Mouse (Mus musculus) gastrocnemius, postnatal 4 days (tissue): ENCODE results near the gene Tex2. TPM values are rescaled to one million over a fixed set of nuclear protein-coding genes. Genes with fewer than 3 reads are reported as not detected.
A peak's percentile ranks its signal among the peaks of the same experiment; 100 is the strongest.
"Not testable (repeated sequence)": the region's sequence is repeated elsewhere in the genome, so short reads cannot be mapped to it uniquely, and the experiment has no call there.

Source experiments
- DNase-seq, 2 experiments: peaks; one replicate each; pipeline ENCODE4 v3.0.0; 2021 to 2022; ENCODE audit warnings: low spot score in 2 of 2, mixed read lengths in 2 of 2
- total RNA-seq, 2 experiments: library from RNA; stranded (reverse); gene quantifications; 2 replicates each; pipeline ENCODE4 v1.2.3; 2021

The Tex2 gene
- total RNA-seq, 2 experiments from 2014 or later: 20.1 to 21.7 TPM

DNA sequence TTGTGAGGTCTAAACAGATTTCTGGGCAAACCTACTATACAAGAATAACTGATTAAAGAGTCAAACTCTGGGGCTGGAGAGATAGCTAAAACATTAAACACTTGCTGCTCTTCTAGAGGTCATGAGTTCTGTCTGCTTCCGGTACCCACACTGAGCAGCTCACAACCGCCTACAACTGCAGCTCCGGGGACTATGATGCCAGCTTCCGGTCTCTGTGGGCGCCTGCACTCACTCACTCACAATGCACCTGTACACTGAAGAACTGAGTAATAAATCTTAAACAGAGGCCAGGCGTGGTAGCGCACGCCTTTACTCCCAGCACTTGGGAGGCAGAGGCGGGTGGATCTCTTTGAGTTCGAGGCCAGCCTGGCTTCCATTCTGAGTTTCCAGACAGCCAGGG is 31.9 kb downstream of the Tex2 start:
- no peak for DNase-seq

DNA sequence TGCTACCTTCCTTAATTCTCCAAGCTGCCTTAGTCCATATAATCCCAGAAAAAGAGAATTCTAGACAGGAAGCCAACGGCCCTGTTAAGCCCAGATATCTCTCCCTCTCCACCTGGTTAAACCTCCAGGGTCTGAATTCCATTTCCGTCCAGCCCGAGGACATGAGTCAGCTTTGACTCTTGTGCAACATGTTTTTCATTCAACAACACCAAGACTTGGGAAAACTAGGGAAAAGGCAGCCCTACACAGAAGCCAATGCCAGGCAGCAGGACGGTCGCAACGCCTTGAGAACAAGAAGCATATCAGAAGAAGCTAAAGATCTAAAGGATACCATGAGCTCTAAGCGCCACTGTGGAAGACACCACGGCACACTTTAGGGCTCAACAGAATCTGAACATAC is 32.8 kb downstream of the Tex2 start:
- DNase-seq: no peak

DNA sequence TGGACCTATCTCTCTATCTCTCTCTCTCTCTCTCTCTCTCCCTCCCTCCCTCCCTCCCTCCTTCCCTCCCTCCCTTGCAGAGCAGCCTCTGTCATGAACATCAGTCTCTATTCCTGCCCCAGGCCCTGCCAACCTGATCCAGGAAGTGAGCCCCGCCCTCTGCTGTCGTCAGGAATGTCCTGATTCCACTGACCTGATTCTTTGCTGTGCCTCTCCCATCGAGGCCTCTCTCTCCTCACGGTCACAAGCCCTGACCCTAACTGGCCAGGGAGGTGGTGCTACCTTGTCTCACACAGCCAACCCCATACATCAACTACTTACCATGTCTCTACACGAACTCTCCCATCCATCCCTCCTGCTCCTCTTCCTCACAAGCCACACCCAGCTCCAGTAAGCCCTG is 33.3 kb downstream of the Tex2 start:
- no peak for DNase-seq

DNA sequence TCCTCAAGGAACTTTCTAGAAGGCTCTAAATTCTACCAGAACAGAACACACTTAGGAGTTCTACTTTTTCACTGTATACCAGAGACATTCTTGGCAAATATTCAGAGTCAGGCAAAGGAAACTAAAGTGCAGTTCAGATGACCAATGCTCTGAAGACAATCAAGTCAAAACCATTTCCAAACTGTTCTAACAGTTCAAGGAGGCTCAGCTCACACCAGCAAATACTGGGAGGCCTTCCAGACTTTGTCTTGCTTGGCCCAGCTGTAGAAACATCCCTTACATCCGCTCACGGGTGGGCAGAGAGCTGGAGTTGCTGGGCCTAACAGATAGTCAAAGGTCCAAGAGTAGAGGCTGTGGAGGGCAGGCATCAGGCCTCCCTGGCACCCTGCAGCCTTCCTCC is 34.1 kb downstream of the Tex2 start:
- no peak for DNase-seq

DNA sequence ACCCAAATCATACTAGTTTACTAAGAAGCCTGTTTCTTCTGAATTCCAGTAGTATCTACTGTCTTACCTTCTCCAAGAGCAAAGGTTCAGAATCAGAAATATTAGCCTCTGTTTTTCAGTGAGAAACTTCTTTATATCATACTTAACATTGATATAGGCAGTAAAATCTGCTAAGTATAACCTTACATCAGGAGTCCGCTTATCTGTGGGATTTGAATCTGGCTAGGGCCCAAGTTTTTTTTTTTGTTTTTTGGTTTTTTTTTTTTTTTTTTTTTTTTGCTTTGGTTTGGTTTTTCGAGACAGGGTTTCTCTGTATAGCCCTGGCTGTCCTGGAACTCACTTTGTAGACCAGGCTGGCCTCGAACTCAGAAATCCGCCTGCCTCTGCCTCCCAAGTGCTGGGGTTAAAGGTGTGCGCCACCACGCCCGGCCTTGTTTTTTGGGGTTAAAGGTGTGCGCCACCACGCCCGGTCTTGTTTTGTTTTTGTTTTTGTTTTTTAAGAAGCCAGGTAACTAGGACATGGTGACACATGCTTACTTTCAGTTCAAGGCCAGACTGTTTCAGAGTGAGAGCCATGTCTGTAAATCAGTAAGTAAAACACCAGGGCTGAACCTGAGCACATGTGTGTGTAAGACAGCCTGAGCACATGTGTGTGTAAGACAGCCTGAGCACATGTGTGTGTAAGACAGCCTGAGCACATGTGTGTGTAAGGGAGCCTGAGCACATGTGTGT is 35.4 kb downstream of the Tex2 start:
- DNase-seq: not testable (repeated sequence)

DNA sequence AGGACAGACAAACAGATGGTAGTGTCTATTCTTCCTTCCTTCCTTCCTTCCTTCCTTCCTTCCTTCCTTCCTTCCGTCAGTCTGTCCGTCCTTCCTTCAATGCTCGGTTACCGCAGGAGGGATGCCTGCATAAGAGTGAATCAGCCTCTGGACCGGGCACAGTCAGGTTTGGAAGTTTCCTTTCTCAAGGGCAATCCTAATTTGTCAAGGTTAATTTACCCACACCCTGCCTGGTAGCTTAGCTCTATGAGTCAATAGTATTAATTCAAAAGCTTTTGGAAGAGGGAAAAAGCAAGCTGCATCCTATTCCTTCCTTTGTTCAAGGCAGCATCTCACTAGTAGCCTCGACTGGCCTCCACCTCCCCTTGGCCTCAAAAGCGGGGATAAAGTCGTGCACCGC is 38.8 kb downstream of the Tex2 start:
- DNase-seq: no peak

DNA sequence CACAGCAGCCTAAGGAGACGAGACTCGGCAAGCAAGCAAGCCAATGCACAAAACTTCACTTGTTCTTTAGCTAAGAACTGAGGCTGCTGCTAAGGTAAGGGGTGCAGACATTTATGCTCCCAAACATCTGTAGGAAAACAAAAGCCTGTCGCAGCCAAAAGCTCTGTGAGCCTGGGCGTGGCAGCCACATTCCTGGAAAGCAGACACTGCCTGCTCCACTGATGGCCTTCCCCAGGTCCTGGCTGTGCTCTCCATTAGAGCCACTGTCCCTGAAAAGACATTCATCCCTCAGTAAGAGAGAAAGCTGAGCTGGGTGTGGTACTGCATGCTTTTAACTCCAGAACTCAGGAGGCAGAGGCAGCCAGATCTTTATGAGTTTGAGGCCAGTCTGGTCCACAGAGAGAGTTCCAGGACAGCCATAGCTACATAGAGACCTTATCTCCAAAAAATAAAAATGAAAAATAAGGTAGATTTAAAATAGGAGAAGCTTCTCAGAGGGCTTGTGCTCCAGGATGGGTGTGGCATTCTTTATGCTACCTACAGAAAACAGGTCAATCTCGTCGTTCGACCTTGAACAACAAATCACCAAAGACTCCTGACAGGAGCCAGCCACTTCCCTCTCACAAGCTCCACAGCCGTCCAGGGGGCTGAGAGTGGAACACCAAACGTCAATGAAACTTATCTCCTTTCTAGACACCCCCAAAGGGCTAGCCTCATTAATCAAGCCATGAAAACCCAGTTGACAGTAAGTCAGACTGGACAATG is 39.6 kb downstream of the Tex2 start:
- DNase-seq: no peak

DNA sequence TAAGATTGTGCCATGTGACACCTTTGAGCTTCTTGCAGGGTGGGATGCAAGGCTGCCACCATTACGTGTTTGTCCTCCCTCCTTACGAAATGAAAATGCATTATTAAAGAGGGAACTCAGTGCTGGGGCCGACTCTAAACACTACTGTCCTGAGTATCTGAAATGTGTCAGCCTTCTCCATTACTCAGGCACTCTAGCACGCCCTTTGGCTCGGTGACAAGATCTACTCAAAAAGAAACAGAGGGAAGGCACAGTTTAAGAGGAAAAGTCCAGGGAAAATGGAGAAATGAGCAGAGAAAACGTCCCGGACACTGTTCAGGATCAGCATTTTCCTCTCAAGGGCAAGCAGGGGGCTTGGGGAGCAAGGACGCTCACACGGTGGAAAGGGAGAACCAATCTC is 40.3 kb downstream of the Tex2 start:
- peak in 1 of 2 experiments; percentile 27 for DNase-seq

DNA sequence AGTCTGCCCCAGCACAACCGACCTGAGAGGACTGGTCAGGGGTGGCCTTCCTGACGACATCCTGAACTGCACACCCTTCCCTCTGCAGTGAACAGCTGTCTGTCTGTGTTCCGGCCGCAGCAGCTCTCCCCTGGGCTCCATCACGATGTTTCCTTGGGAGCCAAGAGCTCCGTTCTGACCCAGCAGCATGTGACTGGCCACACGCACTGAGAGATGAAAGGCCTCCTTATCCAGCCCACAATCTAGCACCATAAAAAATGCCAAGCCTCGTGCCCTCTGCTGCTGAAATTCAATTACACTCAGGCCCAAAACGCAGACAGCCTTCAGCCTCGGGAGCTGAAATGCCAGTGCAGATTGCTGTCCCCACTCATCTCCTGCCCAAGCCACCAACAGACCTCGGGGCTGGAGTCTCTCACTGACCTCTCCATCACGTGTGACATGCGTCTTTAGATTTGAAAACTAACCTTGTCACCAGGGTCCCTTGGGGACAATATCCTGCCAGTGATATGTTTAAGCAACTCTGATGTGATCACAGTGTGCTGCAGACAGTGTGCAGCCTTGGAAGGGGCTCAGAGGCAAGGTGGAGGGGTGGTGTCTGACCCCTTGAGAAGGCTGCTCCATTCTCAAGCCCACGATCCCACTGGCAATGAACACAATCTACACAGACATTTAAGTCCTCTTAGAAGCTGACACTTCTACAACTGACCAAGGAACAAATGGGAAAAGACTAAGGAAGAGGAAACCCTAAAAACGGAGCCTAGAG is 41.0 kb downstream of the Tex2 start:
- no peak for DNase-seq

DNA sequence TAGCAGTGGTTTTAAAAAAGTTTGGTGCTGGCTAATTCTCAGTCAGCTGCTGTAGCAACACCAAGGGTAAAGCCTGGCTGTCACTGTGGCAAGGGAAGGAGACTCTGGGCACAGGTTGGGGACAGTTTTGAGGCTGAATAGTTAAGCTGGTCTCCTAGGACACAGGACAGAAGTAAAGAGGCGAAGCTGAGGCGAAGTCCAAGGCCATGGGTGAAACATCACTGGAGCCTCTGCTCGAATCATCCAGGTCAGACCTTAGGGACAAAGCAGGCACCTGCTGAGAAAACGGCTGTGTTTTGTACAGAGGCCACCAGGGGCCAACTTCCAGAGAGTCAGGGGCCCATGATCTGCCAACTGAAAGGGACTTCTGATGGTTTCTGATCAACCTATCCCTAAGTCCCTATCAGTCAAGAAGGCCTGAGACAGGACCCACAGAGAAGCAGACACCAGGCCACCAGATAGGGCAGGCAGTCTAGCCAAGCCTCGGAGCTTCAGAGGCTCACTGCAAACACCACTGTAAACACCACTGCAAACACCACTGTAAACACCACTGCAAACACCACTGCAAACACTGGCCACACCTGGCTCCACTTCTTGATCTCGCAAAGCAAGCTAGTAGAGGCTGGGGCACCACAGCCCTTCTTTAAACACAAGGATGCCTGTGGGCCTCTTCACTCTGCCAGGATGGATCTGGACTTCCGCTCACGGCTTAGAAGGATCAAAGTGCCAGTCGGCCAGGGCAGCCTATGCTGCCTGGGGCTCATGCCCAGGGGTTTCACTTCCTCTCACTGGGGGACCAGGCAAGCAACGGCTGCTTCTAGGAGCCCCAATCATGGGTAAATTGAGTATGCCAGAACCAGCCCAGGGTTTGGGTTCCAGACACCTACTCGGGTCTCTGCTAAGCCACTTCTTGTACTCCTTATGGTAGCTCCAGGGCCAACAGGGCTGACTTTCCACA is 41.9 kb downstream of the Tex2 start:
- DNase-seq: no peak

DNA sequence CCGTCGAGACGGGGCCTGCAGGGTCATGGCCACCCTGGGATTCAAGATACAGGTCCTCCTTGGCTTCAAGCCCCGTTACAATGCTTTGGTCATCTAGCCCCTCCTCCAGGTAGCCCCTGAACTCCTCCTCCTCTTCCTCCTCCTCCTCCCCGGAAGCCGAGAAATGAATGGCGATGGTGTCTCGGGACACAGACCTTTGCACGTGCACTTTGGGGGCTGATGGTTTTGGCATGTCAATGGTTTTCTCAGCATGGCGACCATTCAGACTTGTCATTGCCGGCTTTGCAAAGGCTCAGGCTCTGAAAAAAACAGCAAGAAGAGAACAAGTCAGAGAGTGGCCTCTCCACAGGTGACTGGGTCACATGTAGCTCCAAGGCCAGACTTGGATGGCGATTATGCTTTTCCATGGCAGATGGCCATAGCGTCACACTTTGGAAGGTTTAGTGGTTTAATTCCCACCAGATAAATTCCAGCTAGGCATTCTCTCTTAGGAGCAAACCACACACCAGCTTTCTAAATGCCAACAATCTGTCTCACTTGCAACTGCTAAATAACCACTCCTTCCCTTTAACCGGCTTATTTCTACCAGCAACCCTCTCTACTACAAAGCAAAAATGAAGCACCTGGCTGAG is 44.8 kb downstream of the Tex2 start:
- DNase-seq: no peak

DNA sequence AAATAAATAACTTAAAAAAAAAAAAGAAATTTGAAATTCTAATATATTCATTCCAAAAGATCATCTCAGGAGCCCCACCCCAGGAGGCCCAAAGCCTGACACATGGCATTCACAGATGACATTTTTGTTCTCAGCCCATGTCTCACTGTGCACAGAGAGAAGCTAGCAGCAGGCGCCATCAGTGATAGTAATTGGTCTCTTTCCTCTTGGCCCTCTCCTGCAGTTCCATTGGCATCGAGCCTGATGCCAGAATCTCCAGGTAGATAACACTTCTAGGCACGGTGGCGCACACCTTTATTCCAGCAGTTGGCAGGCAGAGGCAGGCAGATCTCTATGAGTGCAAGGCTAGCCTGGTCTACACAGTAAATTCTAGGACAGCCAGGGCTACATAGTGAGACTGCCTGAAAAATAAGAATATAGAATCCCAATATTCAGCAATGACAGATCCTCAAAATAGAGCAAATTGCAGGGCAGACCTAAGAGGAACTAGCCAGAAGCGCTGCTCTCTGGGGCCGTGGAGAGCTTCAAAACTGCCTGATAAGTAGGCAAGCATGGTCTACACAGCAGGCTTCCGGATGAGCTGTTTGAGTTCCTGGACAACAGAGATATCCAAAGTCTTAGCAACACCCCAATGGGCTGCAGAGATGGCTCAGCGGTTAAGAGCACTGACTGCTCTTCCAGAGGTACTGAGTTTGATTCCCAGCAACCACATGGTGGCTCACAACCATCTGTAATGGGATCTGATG is 47.0 kb downstream of the Tex2 start:
- no peak for DNase-seq

DNA sequence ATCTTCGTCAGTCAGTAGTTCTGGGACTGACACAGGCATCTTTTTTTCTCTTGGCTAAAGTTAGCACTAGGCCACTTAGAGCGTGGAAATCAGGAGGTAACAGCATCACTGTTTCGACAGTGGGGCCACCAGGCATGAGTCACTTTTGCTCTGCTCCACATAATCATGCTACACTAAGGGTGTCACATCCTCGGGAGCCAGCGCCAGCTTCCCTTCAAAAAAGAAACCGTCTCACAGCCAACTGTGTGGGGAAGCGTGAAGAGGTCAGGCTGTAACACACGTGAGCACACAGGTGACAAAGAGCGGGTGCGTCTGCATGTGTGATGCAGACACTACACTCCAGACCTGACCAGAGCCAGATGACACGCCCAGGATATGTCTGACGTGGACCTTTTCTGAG is 49.0 kb downstream of the Tex2 start:
- no peak for DNase-seq

DNA sequence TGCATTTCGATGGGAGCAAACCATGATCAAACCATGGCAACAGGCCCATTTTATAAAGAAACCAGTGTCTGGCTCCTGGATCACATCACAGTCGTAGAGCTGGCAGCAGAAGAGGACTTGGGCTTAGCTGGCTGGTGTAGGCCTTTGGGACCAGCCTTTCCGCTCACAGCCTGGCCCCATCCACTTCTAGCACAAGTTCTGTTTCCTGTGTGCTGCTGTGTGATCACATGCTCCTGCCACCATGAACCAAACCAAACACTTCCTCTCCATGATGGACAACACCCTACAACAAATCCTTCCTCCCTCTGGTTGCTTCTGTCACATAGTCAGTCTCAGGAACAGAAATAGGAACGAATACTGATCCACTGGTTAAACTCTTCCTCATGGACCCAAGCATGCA is 50.5 kb downstream of the Tex2 start:
- DNase-seq: no peak

DNA sequence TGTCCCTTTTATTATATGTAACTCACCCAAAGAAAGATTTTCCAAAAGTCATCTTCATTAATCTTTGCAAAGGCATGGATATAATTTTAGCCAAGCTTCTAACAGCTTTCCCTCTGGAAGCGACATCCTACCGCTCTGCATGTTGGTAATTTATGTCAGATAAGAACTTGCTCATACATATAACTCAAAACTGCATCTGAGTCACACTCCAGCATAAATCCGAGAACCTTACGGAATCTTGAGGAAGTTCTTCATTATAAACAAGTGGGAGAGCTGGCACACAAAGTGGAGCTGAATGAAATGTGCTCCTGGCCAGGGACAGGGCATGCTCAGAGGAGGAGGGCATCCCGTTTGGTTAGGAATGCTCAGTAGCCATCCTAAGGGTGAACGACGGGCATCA is 53.5 kb downstream of the Tex2 start:
- no peak for DNase-seq

DNA sequence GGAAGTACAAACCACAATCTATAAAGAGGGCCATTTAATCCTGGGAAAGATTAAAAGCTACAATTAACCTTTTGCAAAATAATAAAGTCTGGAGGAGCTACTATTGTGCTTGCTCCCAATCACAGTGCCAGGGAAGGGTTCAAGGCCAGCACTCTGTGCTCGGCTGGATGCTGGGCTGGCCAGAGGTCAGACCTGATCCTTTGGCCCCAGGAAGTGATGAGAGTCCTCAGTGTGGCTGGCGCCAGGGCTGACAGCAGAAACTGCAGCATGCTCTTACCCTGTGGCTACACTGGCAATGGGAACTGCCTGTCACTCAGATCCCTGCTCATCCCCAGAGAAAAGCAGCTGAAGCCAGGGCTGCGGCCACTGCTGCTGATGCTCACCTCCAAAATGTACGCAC is 55.2 kb downstream of the Tex2 start:
- no peak for DNase-seq

DNA sequence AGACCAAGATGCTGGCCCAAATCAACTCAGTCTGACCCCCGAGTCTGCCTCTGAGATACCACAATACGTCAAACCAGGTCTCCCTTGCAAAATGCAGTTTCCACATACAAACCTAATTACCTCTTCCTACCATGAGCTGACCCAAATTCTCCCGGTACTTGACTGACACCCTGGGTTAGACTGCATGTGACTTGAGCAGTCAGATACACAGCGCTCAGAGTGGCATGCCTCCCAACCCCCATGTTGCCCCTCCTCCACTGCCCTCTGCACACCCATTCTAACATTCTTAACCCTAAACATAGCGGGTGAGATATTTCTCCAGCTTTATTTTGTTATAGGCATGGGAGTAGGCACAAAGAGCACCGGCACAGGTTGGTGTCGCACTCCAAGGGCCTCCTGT is 55.8 kb downstream of the Tex2 start:
- no peak for DNase-seq

DNA sequence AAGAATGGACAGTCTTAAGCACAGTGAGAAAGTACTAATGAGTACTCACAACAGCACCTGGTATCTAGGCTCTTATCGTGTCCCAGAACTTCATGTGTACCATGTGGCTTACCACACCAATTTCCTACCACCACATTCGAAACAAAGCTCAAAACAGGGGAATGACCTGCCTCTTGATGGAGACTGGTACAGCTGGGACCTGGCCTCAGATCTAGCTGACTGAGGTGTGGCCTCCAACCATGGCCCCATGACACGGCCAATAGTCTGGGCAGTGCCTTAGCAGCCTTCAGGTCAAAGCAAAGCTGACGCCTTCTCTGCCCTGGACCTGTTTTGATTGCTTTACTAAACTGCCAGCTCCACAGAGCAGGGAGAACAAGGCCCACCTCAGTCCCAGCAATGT is 56.5 kb downstream of the Tex2 start:
- DNase-seq: no peak

DNA sequence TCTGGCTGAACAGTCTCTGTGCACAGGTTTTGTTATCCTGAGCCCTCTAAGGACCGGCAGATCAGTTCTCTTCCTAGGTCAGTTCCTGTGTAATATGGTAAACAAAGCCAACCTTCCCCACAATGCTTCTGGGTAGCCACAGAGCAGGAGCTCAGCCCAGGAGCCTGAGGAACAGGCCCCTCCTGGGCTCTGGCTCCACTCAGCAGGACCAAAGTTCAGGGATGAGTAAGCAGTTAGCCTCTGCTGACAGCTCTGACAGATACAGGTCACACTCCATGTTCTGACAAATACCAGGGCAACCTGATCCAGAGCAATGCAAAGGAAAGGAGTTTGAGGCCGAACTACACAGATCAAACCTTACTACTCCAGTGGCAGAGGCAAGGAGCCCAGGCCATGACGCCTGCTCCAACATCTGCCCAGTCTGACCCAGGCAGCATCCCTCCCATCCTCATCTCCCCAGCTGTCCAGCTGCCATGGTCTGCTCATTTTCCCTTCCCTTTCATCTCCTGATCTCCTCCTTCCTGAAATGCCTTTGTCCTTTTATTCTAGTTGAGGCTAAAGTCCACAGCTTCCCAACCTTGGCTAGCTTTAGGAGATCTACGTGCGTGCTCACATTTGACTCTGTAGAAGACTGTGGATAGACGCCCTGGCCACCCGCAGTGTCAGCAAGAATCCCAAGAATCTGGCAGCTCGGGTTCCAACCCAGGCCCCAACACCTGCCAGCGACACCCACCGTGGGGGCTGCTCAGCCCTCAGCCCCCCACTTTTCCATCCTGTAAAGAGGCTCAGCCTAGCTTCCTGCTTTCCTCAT is 57.2 kb downstream of the Tex2 start:
- DNase-seq: no peak
